Mouse (Mus musculus): ENCODE measurements at regions not wholly inside any gene's neighbourhood (a gene's known extent, or its start where the extent isn't known, plus 50 kb on each side); places are given as distances from the start of the nearest gene placed in this dataset.

DNA sequence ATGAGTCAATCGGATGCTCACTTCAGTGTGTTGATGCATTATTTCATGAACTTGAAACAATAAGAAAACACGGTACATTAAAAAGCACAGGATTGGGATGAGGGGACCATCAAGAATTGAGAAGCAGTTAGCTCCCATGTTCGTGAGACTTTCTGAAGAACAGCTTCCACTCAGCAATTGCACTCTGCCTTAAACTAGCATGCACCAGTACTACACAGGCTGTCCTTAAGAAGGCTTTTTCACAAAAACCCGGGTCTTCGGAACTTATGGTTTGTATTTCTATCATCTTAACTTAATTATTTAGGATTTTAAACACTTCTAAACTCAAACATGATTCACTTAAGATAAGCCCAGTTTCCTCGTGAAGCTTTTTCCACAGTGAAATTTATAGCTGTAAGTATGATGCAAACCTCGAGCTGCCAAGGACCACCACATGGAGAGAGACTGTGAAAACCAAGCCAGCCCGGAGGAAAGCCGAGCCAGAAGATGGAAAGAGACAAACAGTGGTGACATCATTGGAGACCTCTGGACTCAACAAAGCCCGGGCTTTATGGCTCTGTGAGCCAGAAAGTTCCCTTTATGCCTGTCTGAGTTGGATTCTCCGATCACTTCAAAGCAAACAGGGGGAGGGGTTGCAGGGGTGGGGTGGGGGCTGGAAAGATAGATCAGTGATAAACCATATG, 162.7 kb upstream of the Atp2b1 start:
- TF ChIP-seq EP300 (IDR thresholded peaks at IDR 0.05; ENCODE audit: low read depth) (no peak), CTCF (IDR thresholded peaks at IDR 0.05; ENCODE audit: low read depth) (no peak)
- no peak overlapping the region for H3K27ac ChIP-seq (ENCODE audit: low read depth)
- no peak overlapping the region for H3K9ac ChIP-seq (replicated peaks)
- no peak overlapping the region for H3K4me3 ChIP-seq (ENCODE audit: low read depth, low read length)
- no peaks in the 10 kb centered on the region for H3K36me3 ChIP-seq (replicated peaks; ENCODE audit: insufficient read depth, low read length)
- ATAC-seq (no peak), DNase-seq (no peak)
- H3K4me1 ChIP-seq (ENCODE audit: insufficient read depth) = no peaks in the 10 kb centered on the region
- no peaks in the 10 kb centered on the region for H3K9me3 ChIP-seq (ENCODE audit: low read length)
- 60% methylated on average over 11 of the region's 11 CpGs for WGBS (ENCODE audit: insufficient replicate concordance)
- no peak overlapping the region for H3K4me2 ChIP-seq (ENCODE audit: low read depth, low read length)
- H3K27me3 ChIP-seq (ENCODE audit: insufficient read depth, low read length) = no peaks in the 10 kb centered on the region

DNA sequence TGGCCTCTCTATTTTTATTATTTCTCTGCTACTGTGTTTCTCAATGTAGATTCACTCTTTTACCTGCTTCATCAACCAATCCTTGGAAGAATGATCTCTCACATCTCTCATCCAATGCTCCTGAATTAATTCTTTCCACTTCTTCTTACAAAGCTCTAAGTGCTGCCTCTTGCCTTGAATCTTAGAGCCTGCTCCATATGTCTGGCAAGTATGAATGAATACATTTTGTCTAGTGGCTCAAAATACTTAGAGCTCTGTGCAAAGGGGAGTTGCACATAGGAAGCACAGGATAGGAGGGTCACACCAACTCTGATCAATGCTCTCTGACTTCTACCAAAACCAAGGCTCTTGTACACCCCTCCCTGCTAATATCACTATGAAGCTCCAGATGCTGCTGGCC, 153.1 kb upstream of the Atp2b1 start:
- no peaks in the 10 kb centered on the region for H3K36me3 ChIP-seq (replicated peaks; ENCODE audit: insufficient read depth, low read length)
- no peak overlapping the region for H3K4me3 ChIP-seq (ENCODE audit: low read depth, low read length)
- no peak overlapping the region for H3K27ac ChIP-seq (ENCODE audit: low read depth)
- no peak overlapping the region for H3K4me2 ChIP-seq (ENCODE audit: low read depth, low read length)
- no peaks in the 10 kb centered on the region for H3K4me1 ChIP-seq (ENCODE audit: insufficient read depth)
- H3K9ac ChIP-seq (replicated peaks) = no peak overlapping the region
- TF ChIP-seq CTCF (IDR thresholded peaks at IDR 0.05; ENCODE audit: low read depth) (no peak), EP300 (IDR thresholded peaks at IDR 0.05; ENCODE audit: low read depth) (no peak)
- DNase-seq (no peak), ATAC-seq (no peak)
- H3K9me3 ChIP-seq (ENCODE audit: low read length) = no peaks in the 10 kb centered on the region
- no peaks in the 10 kb centered on the region for H3K27me3 ChIP-seq (ENCODE audit: insufficient read depth, low read length)

DNA sequence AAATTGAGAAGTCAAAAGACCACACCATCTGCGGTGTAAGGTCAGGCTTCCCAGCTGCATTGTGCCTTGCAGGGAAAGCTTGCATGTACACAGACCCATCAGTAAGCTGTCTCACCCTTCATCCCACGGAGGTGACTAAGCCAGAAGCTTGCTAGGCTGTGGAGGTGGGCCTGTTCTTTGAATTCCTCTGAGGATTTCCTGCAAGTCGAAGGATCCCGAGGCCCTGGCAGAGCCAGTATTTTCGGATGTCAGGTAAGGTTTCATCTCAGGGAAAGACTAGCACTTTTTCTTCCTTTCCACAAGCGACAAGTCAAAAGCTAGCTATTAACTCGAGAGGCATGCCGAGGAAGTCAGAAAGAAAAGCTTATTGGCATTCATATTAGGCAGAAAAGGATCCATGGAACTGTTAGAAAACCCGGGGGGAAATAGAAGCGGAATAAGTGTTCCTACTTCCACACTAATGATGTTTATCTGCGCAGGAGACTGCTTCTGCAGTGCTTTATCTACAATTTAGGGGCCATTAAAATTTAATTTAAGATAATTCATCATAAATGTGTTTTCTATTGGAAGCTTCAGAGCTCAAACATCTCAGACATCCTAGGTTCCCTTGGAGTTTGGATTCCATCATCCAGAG, 148.3 kb upstream of the Atp2b1 start:
- no peak for ATAC-seq
- Histone ChIP-seq H3K36me3 (replicated peaks; ENCODE audit: insufficient read depth, low read length) (no peaks in the 10 kb centered on the region), H3K27ac (ENCODE audit: low read depth) (no peak overlapping the region), H3K9me3 (ENCODE audit: low read length) (no peaks in the 10 kb centered on the region), H3K4me3 (ENCODE audit: low read depth, low read length) (no peak overlapping the region), H3K4me1 (ENCODE audit: insufficient read depth) (no peaks in the 10 kb centered on the region), H3K27me3 (ENCODE audit: insufficient read depth, low read length) (no peaks in the 10 kb centered on the region), H3K4me2 (ENCODE audit: low read depth, low read length) (no peak overlapping the region), H3K9ac (replicated peaks) (no peak overlapping the region)
- DNase-seq = no peak
- TF ChIP-seq CTCF (IDR thresholded peaks at IDR 0.05; ENCODE audit: low read depth) (no peak), EP300 (IDR thresholded peaks at IDR 0.05; ENCODE audit: low read depth) (no peak)
- WGBS (ENCODE audit: insufficient replicate concordance) = 75% methylated on average over 11 of the region's 11 CpGs

DNA sequence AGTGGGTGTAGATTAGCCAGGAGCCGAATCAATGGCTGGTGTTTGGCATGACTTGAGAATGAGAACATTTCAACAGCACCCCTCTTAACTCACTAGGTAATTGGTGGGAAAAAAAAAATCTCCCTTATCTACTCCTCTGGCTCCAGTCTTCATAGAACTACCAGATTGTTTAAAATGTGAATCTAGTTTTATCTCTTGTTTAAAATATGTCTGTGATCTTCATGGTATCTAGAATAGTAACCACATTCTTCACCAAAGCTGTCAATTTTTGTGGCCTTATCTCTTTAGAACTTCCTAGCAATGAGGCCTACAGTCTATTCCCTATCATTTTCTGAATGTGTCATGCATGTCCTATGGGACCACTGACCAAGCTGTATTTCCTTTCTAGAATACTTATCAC, 134.4 kb upstream of the Atp2b1 start:
- WGBS (ENCODE audit: insufficient replicate concordance) = 48% methylated on average over 1 of the region's 1 CpGs
- no peak for ATAC-seq

DNA sequence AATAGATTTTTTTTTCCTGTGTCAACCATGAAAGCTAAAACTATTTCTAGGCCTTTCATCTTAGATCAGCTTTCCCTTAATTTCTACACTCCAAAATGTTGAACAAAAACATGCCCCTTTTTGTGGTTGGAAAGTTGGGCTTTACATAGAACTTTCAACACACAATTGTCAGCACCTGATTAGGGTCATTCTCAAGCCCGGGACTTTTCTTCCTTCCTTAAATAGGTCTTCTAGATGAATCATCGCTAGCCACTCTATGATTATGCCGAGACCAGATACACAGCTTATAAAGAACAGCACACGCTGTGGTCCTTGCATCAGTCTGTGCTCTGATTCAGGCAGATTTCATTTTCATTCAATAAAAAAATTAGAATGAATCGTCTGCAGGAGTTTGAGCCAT, 133.3 kb upstream of the Atp2b1 start:
- TF ChIP-seq EP300 (IDR thresholded peaks at IDR 0.05; ENCODE audit: low read depth) = no peak
- TF ChIP-seq CTCF (IDR thresholded peaks at IDR 0.05; ENCODE audit: low read depth) = no peak
- Histone ChIP-seq H3K27ac (ENCODE audit: low read depth) (no peak overlapping the region), H3K4me2 (ENCODE audit: low read depth, low read length) (no peak overlapping the region), H3K9me3 (ENCODE audit: low read length) (no peaks in the 10 kb centered on the region), H3K27me3 (ENCODE audit: insufficient read depth, low read length) (no peaks in the 10 kb centered on the region), H3K4me1 (ENCODE audit: insufficient read depth) (no peaks in the 10 kb centered on the region; the same call in 1 of the 2 replicates), H3K9ac (replicated peaks) (no peak overlapping the region), H3K4me3 (ENCODE audit: low read depth, low read length) (no peak overlapping the region), H3K36me3 (replicated peaks; ENCODE audit: insufficient read depth, low read length) (no peaks in the 10 kb centered on the region)
- ATAC-seq (no peak), DNase-seq (no peak)
- WGBS (ENCODE audit: insufficient replicate concordance) = 61% methylated on average over 5 of the region's 5 CpGs

More for the DNA sequence above, 134.4 kb upstream of the Atp2b1 start:
- no peaks in the 10 kb centered on the region; the same call in 1 of the 2 replicates for H3K4me1 ChIP-seq (ENCODE audit: insufficient read depth)
- no peaks in the 10 kb centered on the region for H3K36me3 ChIP-seq (replicated peaks; ENCODE audit: insufficient read depth, low read length)
- no peak overlapping the region for H3K9ac ChIP-seq (replicated peaks)
- DNase-seq = no peak
- no peak overlapping the region for H3K27ac ChIP-seq (ENCODE audit: low read depth)
- H3K4me2 ChIP-seq (ENCODE audit: low read depth, low read length) = no peak overlapping the region
- H3K4me3 ChIP-seq (ENCODE audit: low read depth, low read length) = no peak overlapping the region
- H3K9me3 ChIP-seq (ENCODE audit: low read length) = no peaks in the 10 kb centered on the region
- no peaks in the 10 kb centered on the region for H3K27me3 ChIP-seq (ENCODE audit: insufficient read depth, low read length)
- TF ChIP-seq EP300 (IDR thresholded peaks at IDR 0.05; ENCODE audit: low read depth) (no peak), CTCF (IDR thresholded peaks at IDR 0.05; ENCODE audit: low read depth) (no peak)

DNA sequence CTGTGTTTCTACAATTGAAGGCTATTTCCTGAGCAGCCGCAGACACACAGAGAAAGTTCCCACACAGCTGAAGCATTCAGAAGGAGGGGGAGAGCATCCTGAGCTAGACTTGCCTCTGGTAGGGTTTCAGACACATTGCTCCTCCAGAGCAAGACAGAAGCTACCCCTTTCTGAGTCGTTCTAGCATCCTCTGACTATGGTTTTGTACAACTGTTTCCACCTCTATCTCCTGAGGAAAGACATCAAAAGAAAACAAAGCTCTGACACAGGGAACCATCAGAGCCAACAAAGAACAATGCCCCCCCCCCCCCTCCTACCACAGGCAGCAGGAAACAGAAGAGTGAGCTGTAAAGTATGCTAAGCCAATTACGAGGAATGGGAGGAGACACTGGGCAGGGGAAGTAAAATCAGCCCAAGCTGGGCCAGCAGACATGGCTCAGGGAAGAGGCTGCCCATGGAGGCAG, 132.3 kb upstream of the Atp2b1 start:
- DNase-seq (no peak), ATAC-seq (no peak)
- Histone ChIP-seq H3K4me3 (ENCODE audit: low read depth, low read length) (no peak overlapping the region), H3K4me2 (ENCODE audit: low read depth, low read length) (no peak overlapping the region), H3K27me3 (ENCODE audit: insufficient read depth, low read length) (no peaks in the 10 kb centered on the region), H3K9me3 (ENCODE audit: low read length) (no peaks in the 10 kb centered on the region), H3K27ac (ENCODE audit: low read depth) (no peak overlapping the region), H3K4me1 (ENCODE audit: insufficient read depth) (no peaks in the 10 kb centered on the region), H3K36me3 (replicated peaks; ENCODE audit: insufficient read depth, low read length) (no peaks in the 10 kb centered on the region), H3K9ac (replicated peaks) (no peak overlapping the region)
- TF ChIP-seq EP300 (IDR thresholded peaks at IDR 0.05; ENCODE audit: low read depth) = no peak
- TF ChIP-seq CTCF (IDR thresholded peaks at IDR 0.05; ENCODE audit: low read depth) = no peak
- WGBS (ENCODE audit: insufficient replicate concordance) = 17% methylated on average over 3 of the region's 3 CpGs

Data from liver, postnatal 0 days (tissue).